Mouse (Mus musculus): ENCODE measurements around the gene Tomm22. TPM values are rescaled to one million over a fixed set of nuclear protein-coding genes. Genes with fewer than 3 reads are reported as not detected.
"Not testable (repeated sequence)": the region's sequence is repeated elsewhere in the genome, so short reads cannot be mapped to it uniquely, and the experiment has no call there.

Tomm22 gene
- polyA plus RNA-seq, 1 experiment from 2014 or later, result 320 TPM

DNA sequence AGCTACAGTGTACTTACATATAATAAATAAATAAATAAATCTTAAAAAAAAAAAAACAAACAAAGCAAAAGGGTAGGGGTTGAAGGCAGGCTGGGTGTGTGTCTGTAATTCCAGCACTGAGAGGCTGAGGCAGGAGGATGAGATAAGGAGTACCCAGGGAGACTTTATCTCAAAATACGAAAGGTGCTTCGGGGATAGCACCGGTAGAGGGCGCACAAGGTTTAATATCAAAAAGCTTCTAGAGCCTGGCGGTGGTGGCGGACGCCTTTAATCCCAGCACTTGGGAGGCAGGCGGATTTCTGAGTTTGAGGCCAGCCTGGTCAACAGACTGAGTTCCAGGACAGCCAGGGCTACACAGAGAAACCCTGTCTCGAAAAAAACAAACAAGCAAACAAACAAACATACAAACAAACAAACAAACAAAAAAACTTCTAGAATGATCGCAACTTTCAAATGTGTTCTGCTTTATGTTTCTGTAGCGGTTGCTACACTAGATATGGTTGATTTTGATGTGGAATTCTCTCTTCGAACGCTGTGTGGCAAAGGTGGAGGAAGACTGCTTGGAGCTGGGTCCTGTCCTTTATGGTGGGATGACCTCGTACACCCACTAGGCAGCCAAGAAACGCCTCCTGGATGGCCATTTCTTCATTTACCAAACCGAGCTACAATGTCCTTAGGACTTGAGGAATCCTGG, 12.7 kb upstream of the Tomm22 start:
- H3K27me3 ChIP-seq (ENCODE audit: control insufficient read depth, insufficient read depth, low read length), result no peaks in the 10 kb centered on the region
- H3K4me3 ChIP-seq (ENCODE audit: low read depth, low read length), result peak overlapping the region; percentile 77
- no peaks in the 10 kb centered on the region for H3K36me3 ChIP-seq (replicated peaks; ENCODE audit: control insufficient read depth, insufficient read depth, low read depth, low read length)
- H3K9ac ChIP-seq (replicated peaks; ENCODE audit: low read length), result peak overlapping the region; percentile 83
- no peaks in the 10 kb centered on the region for H3K4me1 ChIP-seq (ENCODE audit: control insufficient read depth, insufficient read depth, low read length)
- peak overlapping the region; percentile 83 for H3K4me2 ChIP-seq (ENCODE audit: low read depth, low read length)
- no peak for ATAC-seq (replicated peaks; ENCODE audit: insufficient number of reproducible peaks, low FRiP score, low TSS enrichment, low read depth)
- H3K27ac ChIP-seq (replicated peaks; ENCODE audit: low read depth, low read length), result peak overlapping the region; percentile 89
- WGBS, result 5% methylated on average over 16 of the region's 16 CpGs
- DNase-seq (ENCODE audit: low spot score), result peak; percentile 93
- H3K9me3 ChIP-seq (replicated peaks; ENCODE audit: control insufficient read depth, low read length), result no peaks in the 10 kb centered on the region

DNA sequence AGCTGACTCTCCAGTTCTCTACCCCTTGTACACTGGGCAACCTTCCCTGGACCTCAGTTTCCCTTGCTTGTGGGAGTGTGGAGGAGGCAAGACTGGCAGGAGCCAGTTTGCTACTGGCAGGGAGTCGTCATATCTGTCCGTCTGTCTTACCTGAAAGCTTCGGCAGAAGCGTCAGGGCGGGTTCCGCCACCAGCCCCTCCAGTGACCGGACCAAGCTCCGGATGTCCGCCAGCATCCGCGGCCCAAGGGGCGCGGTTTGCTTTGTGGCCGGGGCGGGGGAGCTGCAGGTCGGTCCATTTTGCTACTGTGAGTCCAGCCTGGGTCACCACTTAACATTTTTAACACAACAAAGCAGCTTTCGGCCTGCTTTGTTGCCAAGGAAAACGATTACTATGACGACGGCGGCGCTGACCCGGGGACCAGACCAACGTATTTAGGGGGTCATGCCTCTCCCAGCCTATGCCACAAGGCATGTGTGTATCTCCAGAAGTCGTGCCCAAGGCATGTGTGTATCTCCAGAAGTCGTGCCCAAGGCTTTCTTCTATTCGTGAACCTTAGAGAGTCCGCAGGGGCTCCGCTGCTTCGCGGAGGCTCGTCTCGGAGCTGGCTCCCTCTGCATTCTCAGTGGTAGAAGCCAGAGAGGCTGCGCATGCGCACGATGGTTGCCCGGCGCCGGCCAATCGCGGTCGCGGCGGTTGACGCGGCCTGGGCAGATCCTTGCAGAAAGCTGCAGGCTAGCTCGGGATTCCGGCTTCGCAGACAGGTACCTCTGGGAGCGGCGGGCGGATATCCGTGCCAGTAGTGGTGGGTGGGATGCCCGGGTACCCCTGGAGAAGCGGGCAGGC, 11.9 kb upstream of the Tomm22 start, which contains the start of the genes Fam227a and Cby1:
Gene Fam227a (minus strand): TSS at position 426 of the 845 bp plus-strand sequence.
Gene Cby1 (plus strand): TSS at position 669 of the 845 bp plus-strand sequence.
- Histone ChIP-seq H3K27ac (replicated peaks; ENCODE audit: low read depth, low read length) (peak within 1 kb of the TSS; percentile 89), H3K4me3 (ENCODE audit: low read depth, low read length) (peak within 1 kb of the TSS; percentile 77), H3K27me3 (ENCODE audit: control insufficient read depth, insufficient read depth, low read length) (no peaks in the 10 kb centered on the region), H3K9me3 (replicated peaks; ENCODE audit: control insufficient read depth, low read length) (no peaks in the 10 kb centered on the region), H3K36me3 (replicated peaks; ENCODE audit: control insufficient read depth, insufficient read depth, low read depth, low read length) (no peaks in the 10 kb centered on the region), H3K4me2 (ENCODE audit: low read depth, low read length) (peak within 1 kb of the TSS; percentile 83), H3K9ac (replicated peaks; ENCODE audit: low read length) (peak within 1 kb of the TSS; percentile 83), H3K4me1 (ENCODE audit: control insufficient read depth, insufficient read depth, low read length) (no peaks in the 10 kb centered on the region)
- DNase-seq (ENCODE audit: low spot score) (peak; percentile 95), ATAC-seq (replicated peaks; ENCODE audit: insufficient number of reproducible peaks, low FRiP score, low TSS enrichment, low read depth) (peak; percentile 78)
- WGBS, result under 1% methylated on average over 53 of the region's 55 CpGs

DNA sequence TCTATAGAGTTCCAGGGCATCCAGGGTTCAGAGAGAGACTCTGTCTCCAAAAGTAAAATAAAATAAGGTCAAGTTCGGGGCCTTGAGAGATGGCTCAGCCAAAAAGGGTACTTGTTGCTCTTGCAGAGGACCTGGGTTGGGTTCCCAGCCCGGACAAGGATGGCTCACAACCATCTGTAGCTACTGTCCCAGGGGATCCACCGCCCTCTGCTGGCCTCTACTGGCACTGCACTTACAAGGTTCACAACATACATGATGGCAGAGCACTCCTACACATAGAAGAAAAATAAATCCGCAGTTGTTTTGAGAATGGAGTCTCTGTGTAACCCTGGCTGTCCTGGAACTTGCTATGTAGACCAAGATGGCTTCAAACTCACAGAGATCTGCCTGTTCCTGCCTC, 8.8 kb upstream of the Tomm22 start:
- no peak overlapping the region for H3K9ac ChIP-seq (replicated peaks; ENCODE audit: low read length)
- no peaks in the 10 kb centered on the region; the same call in 1 of the 2 replicates for H3K36me3 ChIP-seq (replicated peaks; ENCODE audit: control insufficient read depth, insufficient read depth, low read depth, low read length)
- no peaks in the 10 kb centered on the region for H3K4me1 ChIP-seq (ENCODE audit: control insufficient read depth, insufficient read depth, low read length)
- H3K9me3 ChIP-seq (replicated peaks; ENCODE audit: control insufficient read depth, low read length), result no peaks in the 10 kb centered on the region
- ATAC-seq (replicated peaks; ENCODE audit: insufficient number of reproducible peaks, low FRiP score, low TSS enrichment, low read depth) (no peak), DNase-seq (ENCODE audit: low spot score) (peak; percentile 30)
- H3K4me3 ChIP-seq (ENCODE audit: low read depth, low read length), result no peak overlapping the region
- H3K4me2 ChIP-seq (ENCODE audit: low read depth, low read length), result no peak overlapping the region
- H3K27me3 ChIP-seq (ENCODE audit: control insufficient read depth, insufficient read depth, low read length), result no peaks in the 10 kb centered on the region
- H3K27ac ChIP-seq (replicated peaks; ENCODE audit: low read depth, low read length), result no peak overlapping the region
- 71% methylated on average over 4 of the region's 4 CpGs for WGBS

DNA sequence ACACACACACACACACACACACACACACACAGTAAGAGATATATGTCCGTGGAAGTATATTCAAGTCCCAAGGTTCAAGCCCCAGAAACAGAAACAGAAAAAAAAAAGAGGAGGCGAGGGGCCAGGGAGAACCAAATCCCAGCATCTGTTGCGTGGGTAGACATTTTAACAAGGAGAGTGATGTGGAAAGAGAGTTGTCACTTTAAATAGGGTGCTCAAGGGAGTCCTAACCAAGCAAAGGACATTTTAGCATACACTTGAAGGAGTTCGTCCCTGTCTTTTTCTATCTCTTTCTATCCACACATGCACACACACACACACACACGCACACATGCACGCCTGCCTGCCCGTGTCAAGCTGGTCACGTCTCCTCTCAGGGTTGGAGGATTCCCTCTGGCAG, 6.0 kb upstream of the Tomm22 start:
- H3K4me2 ChIP-seq (ENCODE audit: low read depth, low read length), result no peak overlapping the region
- no peaks in the 10 kb centered on the region for H3K4me1 ChIP-seq (ENCODE audit: control insufficient read depth, insufficient read depth, low read length)
- H3K9ac ChIP-seq (replicated peaks; ENCODE audit: low read length), result no peak overlapping the region
- H3K4me3 ChIP-seq (ENCODE audit: low read depth, low read length), result no peak overlapping the region
- H3K36me3 ChIP-seq (replicated peaks; ENCODE audit: control insufficient read depth, insufficient read depth, low read depth, low read length), result no peaks in the 10 kb centered on the region; the same call in 1 of the 2 replicates
- DNase-seq (ENCODE audit: low spot score) (no peak), ATAC-seq (replicated peaks; ENCODE audit: insufficient number of reproducible peaks, low FRiP score, low TSS enrichment, low read depth) (no peak)
- no peaks in the 10 kb centered on the region for H3K9me3 ChIP-seq (replicated peaks; ENCODE audit: control insufficient read depth, low read length)
- no peak overlapping the region for H3K27ac ChIP-seq (replicated peaks; ENCODE audit: low read depth, low read length)
- no peaks in the 10 kb centered on the region for H3K27me3 ChIP-seq (ENCODE audit: control insufficient read depth, insufficient read depth, low read length)
- WGBS, result 89% methylated on average over 8 of the region's 8 CpGs

DNA sequence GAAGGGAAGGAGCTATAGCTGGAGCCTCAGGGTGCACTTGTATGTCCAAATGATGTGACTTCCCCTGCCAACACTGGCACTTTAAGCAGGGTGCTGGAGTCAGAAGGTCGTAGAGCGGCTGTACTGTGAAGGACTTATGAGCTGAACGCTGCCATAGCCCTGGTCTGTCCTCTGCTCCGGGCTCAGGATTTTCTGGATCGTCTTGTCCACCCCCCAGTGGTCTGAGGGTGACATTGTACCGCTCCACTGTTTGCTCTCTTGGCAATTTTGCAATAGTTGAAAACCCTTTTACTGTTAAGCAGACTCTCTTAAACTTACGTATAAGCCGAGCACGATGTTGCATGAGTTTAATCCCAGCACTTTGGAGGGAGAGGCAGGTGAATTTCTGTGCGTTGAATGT, 1.5 kb upstream of the Tomm22 start:
- Histone ChIP-seq H3K27ac (replicated peaks; ENCODE audit: low read depth, low read length) (no peak overlapping the region), H3K36me3 (replicated peaks; ENCODE audit: control insufficient read depth, insufficient read depth, low read depth, low read length) (peaks cover 1% of the 10 kb centered on the region), H3K27me3 (ENCODE audit: control insufficient read depth, insufficient read depth, low read length) (no peaks in the 10 kb centered on the region), H3K4me3 (ENCODE audit: low read depth, low read length) (no peak overlapping the region), H3K4me1 (ENCODE audit: control insufficient read depth, insufficient read depth, low read length) (no peaks in the 10 kb centered on the region; the same call in 1 of the 2 replicates), H3K9ac (replicated peaks; ENCODE audit: low read length) (no peak overlapping the region), H3K4me2 (ENCODE audit: low read depth, low read length) (no peak overlapping the region), H3K9me3 (replicated peaks; ENCODE audit: control insufficient read depth, low read length) (no peaks in the 10 kb centered on the region)
- DNase-seq (ENCODE audit: low spot score) (no peak), ATAC-seq (replicated peaks; ENCODE audit: insufficient number of reproducible peaks, low FRiP score, low TSS enrichment, low read depth) (no peak)
- WGBS, result 73% methylated on average over 10 of the region's 10 CpGs

DNA sequence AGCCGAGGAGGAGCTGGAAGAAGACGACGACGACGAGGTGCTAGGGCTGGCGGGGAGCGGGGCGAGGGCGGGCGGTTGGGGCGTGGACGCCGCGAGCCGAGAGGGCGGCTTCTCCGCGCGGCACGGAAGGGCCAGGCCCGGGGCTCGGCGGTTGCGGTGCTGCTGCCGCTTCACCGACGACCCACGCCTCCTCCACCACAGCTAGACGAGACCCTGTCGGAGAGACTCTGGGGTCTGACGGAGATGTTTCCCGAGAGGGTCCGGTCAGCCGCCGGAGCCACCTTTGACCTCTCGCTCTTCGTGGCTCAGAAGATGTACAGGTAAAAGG, 275 bp downstream of the Tomm22 start:
- ATAC-seq (replicated peaks; ENCODE audit: insufficient number of reproducible peaks, low FRiP score, low TSS enrichment, low read depth) (peak; percentile 12; the same call in 1 of the 2 replicates), DNase-seq (ENCODE audit: low spot score) (no peak)
- no peaks in the 10 kb centered on the region for H3K27me3 ChIP-seq (ENCODE audit: control insufficient read depth, insufficient read depth, low read length)
- peak overlapping the region; percentile 70 for H3K4me2 ChIP-seq (ENCODE audit: low read depth, low read length)
- no peaks in the 10 kb centered on the region; the same call in 1 of the 2 replicates for H3K4me1 ChIP-seq (ENCODE audit: control insufficient read depth, insufficient read depth, low read length)
- 0% methylated on average over 31 of the region's 37 CpGs for WGBS
- H3K9ac ChIP-seq (replicated peaks; ENCODE audit: low read length), result peak overlapping the region; percentile 87
- H3K4me3 ChIP-seq (ENCODE audit: low read depth, low read length), result peak overlapping the region; percentile 89
- no peaks in the 10 kb centered on the region for H3K9me3 ChIP-seq (replicated peaks; ENCODE audit: control insufficient read depth, low read length)
- H3K36me3 ChIP-seq (replicated peaks; ENCODE audit: control insufficient read depth, insufficient read depth, low read depth, low read length), result peaks cover 3% of the 10 kb centered on the region
- H3K27ac ChIP-seq (replicated peaks; ENCODE audit: low read depth, low read length), result no peak overlapping the region

DNA sequence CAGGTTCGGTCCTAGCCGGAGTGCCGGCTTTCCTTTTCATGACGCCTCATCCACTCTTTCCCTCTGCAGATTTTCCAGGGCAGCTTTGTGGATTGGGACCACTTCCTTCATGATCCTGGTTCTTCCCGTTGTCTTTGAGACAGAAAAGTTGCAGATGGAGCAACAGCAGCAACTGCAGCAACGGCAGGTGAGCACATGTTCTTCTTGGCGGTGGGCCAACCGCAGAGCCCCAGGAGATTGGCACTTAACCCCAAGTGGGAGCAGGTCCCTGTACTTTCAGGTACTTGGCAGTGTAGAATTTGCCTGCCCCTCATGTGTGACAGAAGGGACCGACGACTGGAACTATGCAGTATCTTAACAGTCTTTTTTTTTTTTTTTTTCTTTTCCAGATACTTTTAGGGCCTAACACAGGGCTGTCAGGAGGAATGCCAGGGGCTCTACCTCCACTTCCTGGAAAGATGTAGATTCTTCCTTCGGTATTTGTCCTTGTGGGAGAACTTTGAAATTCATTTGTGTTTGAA, 1.2 kb downstream of the Tomm22 start:
- DNase-seq (ENCODE audit: low spot score); H3K9me3 ChIP-seq (replicated peaks; ENCODE audit: control insufficient read depth, low read length); H3K36me3 ChIP-seq (replicated peaks; ENCODE audit: control insufficient read depth, insufficient read depth, low read depth, low read length); H3K27me3 ChIP-seq (ENCODE audit: control insufficient read depth, insufficient read depth, low read length); H3K9ac ChIP-seq (replicated peaks; ENCODE audit: low read length); ATAC-seq (replicated peaks; ENCODE audit: insufficient number of reproducible peaks, low FRiP score, low TSS enrichment, low read depth); H3K4me1 ChIP-seq (ENCODE audit: control insufficient read depth, insufficient read depth, low read length); H3K27ac ChIP-seq (replicated peaks; ENCODE audit: low read depth, low read length): not testable (repeated sequence)
- Histone ChIP-seq H3K4me3 (ENCODE audit: low read depth, low read length) (peak overlapping the region; percentile 89), H3K4me2 (ENCODE audit: low read depth, low read length) (peak overlapping the region; percentile 70)
- 84% methylated on average over 11 of the region's 11 CpGs for WGBS

DNA sequence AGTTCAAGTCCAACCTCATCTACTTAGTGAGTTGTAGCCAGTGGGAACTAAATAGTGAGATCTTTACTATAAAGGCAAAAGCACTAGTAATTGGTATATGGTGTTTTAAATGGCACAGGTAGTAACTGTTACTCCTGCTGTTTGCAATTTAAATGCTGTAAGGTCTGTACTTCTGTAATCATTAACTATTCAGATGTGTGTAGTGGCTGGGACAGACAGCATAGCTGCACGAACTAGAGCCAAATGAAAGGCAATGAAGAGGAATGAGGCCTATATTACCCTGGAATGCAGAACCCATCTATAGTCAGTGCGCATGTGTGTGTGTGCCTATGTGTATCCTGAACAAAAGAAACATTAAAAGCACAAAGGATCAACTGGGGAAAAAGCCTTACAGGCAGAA, 7.3 kb downstream of the Tomm22 start:
- Histone ChIP-seq H3K9ac (replicated peaks; ENCODE audit: low read length) (no peak overlapping the region), H3K27ac (replicated peaks; ENCODE audit: low read depth, low read length) (no peak overlapping the region), H3K9me3 (replicated peaks; ENCODE audit: control insufficient read depth, low read length) (no peaks in the 10 kb centered on the region), H3K4me1 (ENCODE audit: control insufficient read depth, insufficient read depth, low read length) (no peaks in the 10 kb centered on the region), H3K4me2 (ENCODE audit: low read depth, low read length) (no peak overlapping the region), H3K4me3 (ENCODE audit: low read depth, low read length) (no peak overlapping the region), H3K36me3 (replicated peaks; ENCODE audit: control insufficient read depth, insufficient read depth, low read depth, low read length) (peaks cover 3% of the 10 kb centered on the region), H3K27me3 (ENCODE audit: control insufficient read depth, insufficient read depth, low read length) (no peaks in the 10 kb centered on the region)
- 84% methylated on average over 2 of the region's 2 CpGs for WGBS
- no peak for DNase-seq (ENCODE audit: low spot score)
- no peak for ATAC-seq (replicated peaks; ENCODE audit: insufficient number of reproducible peaks, low FRiP score, low TSS enrichment, low read depth)
